32 mouse cellular contexts compared by ENCODE assay signal in genomic region chr1:189902413-189902812, GRCm38 (mm10). TPM values are rescaled to one million over a fixed set of nuclear protein-coding genes. Genes with fewer than 3 reads are reported as not detected.
DNase-seq lines count a peak whose midpoint lies in the region; ATAC-seq lines count a peak whose summit lies in the region.
"Had no signal": no experiment of that assay in that cellular context is flagged by ENCODE, and none has a peak within 500 bp of the region (broad histone marks: within the 10 kb centered on the region; RNA-seq: fewer than 3 reads in every experiment).

No protein-coding gene starts in this region.

- H3K4me3 ChIP-seq in embryonic facial prominence, embryonic 14.5 days (ENCODE audit: low read depth, low read length): no peak overlapping the region
- H3K4me3 ChIP-seq in embryonic facial prominence, embryonic 10.5 days: no peak overlapping the region
- no peak overlapping the region for H3K4me3 ChIP-seq in limb, embryonic 10.5 days
- H3K4me3 ChIP-seq in midbrain, embryonic 14.5 days (replicated peaks; ENCODE audit: low read depth, low read length): no peak overlapping the region
- H3K4me3 ChIP-seq: embryonic facial prominence, embryonic 12.5 days; erythroblast, embryonic 14.5 days; heart, embryonic 10.5 days; heart, embryonic 15.5 days; hindbrain, embryonic 12.5 days; limb, embryonic 13.5 days; lung, embryonic 15.5 days; myocyte; neural tube, embryonic 12.5 days had no signal

- DNase-seq in cerebellum, adult 11-12 months: peak; percentile 51
- DNase-seq in cerebellum, adult 8-10 months: no peak
- DNase-seq in embryonic facial prominence, embryonic 14.5 days (ENCODE audit: low spot score): no peak
- DNase-seq in embryonic facial prominence, embryonic 10.5 days (ENCODE audit: low spot score): no peak
- peak; percentile 34 to 35 for DNase-seq in cerebellum, postnatal 10 days
- peak; percentile 36 for DNase-seq in gastrocnemius, postnatal 14 days
- DNase-seq in limb, embryonic 10.5 days (ENCODE audit: low spot score): no peak
- no peak for DNase-seq in midbrain, embryonic 14.5 days
- DNase-seq: adrenal gland, adult 2 months; adrenal gland, postnatal 36 days; heart, adult 11 months; kidney, adult 9 months; kidney, postnatal 25 days; right cerebral cortex, adult 18-20 months; thymus, adult 18-20 months; thymus, postnatal 25 days had no signal

- H3K4me2 ChIP-seq in embryonic facial prominence, embryonic 14.5 days (ENCODE audit: low read depth, low read length): no peak overlapping the region
- no peak overlapping the region for H3K4me2 ChIP-seq in midbrain, embryonic 14.5 days (ENCODE audit: low read length)
- H3K4me2 ChIP-seq: embryonic facial prominence, embryonic 12.5 days; heart, embryonic 15.5 days; hindbrain, embryonic 12.5 days; limb, embryonic 13.5 days; liver, embryonic 11.5 days; lung, embryonic 15.5 days; midbrain, embryonic 11.5 days; neural tube, embryonic 12.5 days had no signal

- H3K36me3 ChIP-seq in embryonic facial prominence, embryonic 14.5 days (ENCODE audit: control insufficient read depth, insufficient read depth, low read length): peaks cover 11% of the 10 kb centered on the region; the same call in 1 of the 2 replicates
- peaks cover 53% of the 10 kb centered on the region for H3K36me3 ChIP-seq in embryonic facial prominence, embryonic 10.5 days (replicated peaks)
- peaks cover 51% of the 10 kb centered on the region for H3K36me3 ChIP-seq in limb, embryonic 10.5 days
- 0 out of 2 replicates have a peak, but pooled peaks cover 3% of the 10 kb centered on the region for H3K36me3 ChIP-seq in midbrain, embryonic 14.5 days (ENCODE audit: control insufficient read depth, insufficient read depth, low read length)
- H3K36me3 ChIP-seq: heart, embryonic 15.5 days; hindbrain, embryonic 12.5 days; neural tube, embryonic 12.5 days had no signal

- no peak overlapping the region for H3K27ac ChIP-seq in embryonic facial prominence, embryonic 14.5 days (replicated peaks; ENCODE audit: low read depth, low read length)
- no peak overlapping the region for H3K27ac ChIP-seq in embryonic facial prominence, embryonic 10.5 days (replicated peaks)
- no peak overlapping the region for H3K27ac ChIP-seq in limb, embryonic 10.5 days
- no peak overlapping the region for H3K27ac ChIP-seq in midbrain, embryonic 14.5 days (replicated peaks; ENCODE audit: low read depth, low read length)
- H3K27ac ChIP-seq: embryonic facial prominence, embryonic 12.5 days; heart, embryonic 10.5 days; heart, embryonic 15.5 days; hindbrain, embryonic 12.5 days; limb, embryonic 13.5 days; lung, embryonic 15.5 days; neural tube, embryonic 12.5 days; stomach, postnatal 0 days had no signal

- H3K9ac ChIP-seq in embryonic facial prominence, embryonic 14.5 days (ENCODE audit: low read depth, low read length): no peak overlapping the region
- H3K9ac ChIP-seq in midbrain, embryonic 14.5 days (replicated peaks; ENCODE audit: low read length): no peak overlapping the region
- H3K9ac ChIP-seq: embryonic facial prominence, embryonic 12.5 days; heart, embryonic 15.5 days; hindbrain, embryonic 12.5 days; limb, embryonic 13.5 days; lung, embryonic 15.5 days; neural tube, embryonic 12.5 days had no signal

- H3K4me1 ChIP-seq in embryonic facial prominence, embryonic 14.5 days (ENCODE audit: control insufficient read depth, insufficient read depth, low read length): no peaks in the 10 kb centered on the region
- H3K4me1 ChIP-seq in embryonic facial prominence, embryonic 10.5 days: peaks cover 19% of the 10 kb centered on the region
- peaks cover 13% of the 10 kb centered on the region for H3K4me1 ChIP-seq in limb, embryonic 10.5 days
- 0 out of 2 replicates have a peak, but pooled peaks cover 5% of the 10 kb centered on the region for H3K4me1 ChIP-seq in midbrain, embryonic 14.5 days (ENCODE audit: control insufficient read depth, insufficient read depth, low read length)
- H3K4me1 ChIP-seq: lung, embryonic 15.5 days; neural tube, embryonic 12.5 days had no signal

- no peaks in the 10 kb centered on the region for H3K27me3 ChIP-seq in embryonic facial prominence, embryonic 14.5 days (replicated peaks; ENCODE audit: control insufficient read depth, insufficient read depth, low read length)
- no peaks in the 10 kb centered on the region for H3K27me3 ChIP-seq in embryonic facial prominence, embryonic 10.5 days (replicated peaks; ENCODE audit: low read depth, poor library complexity, severe bottlenecking)
- no peaks in the 10 kb centered on the region for H3K27me3 ChIP-seq in limb, embryonic 10.5 days (ENCODE audit: low read depth, poor library complexity, severe bottlenecking)
- H3K27me3 ChIP-seq in midbrain, embryonic 14.5 days (ENCODE audit: control insufficient read depth, insufficient read depth, low read length): no peaks in the 10 kb centered on the region
- H3K27me3 ChIP-seq: CH12.LX; embryonic facial prominence, embryonic 12.5 days; heart, embryonic 15.5 days; hindbrain, embryonic 12.5 days; limb, embryonic 13.5 days; lung, embryonic 15.5 days; neural tube, embryonic 12.5 days had no signal

- ATAC-seq in embryonic facial prominence, embryonic 14.5 days (ENCODE audit: low read depth): peak; percentile 32; the same call in 1 of the 2 replicates
- no peak for ATAC-seq in midbrain, embryonic 14.5 days (ENCODE audit: low FRiP score, low TSS enrichment)
- ATAC-seq: activated CD4-positive, CD25-positive, alpha-beta regulatory T cell, adult 4 months; forebrain, embryonic 16.5 days; intestine, embryonic 16.5 days had no signal

- H3K9me3 ChIP-seq in embryonic facial prominence, embryonic 14.5 days (ENCODE audit: control insufficient read depth, low read length): no peaks in the 10 kb centered on the region
- H3K9me3 ChIP-seq in embryonic facial prominence, embryonic 10.5 days: no peaks in the 10 kb centered on the region
- no peaks in the 10 kb centered on the region for H3K9me3 ChIP-seq in limb, embryonic 10.5 days (replicated peaks)
- H3K9me3 ChIP-seq in midbrain, embryonic 14.5 days (ENCODE audit: control insufficient read depth, low read length): no peaks in the 10 kb centered on the region
- H3K9me3 ChIP-seq: embryonic facial prominence, embryonic 12.5 days; heart, embryonic 10.5 days; heart, embryonic 15.5 days; limb, embryonic 13.5 days; lung, embryonic 15.5 days; neural tube, embryonic 12.5 days had no signal

- intact Hi-C loops in gastrocnemius, postnatal 14 days (cut with DNase I; ENCODE audit: low total_unique reads): no loop called here

- 84% methylated on average over 9 of the region's 9 CpGs for WGBS in embryonic facial prominence, embryonic 14.5 days
- 93% methylated on average over 9 of the region's 9 CpGs for WGBS in embryonic facial prominence, embryonic 10.5 days
- WGBS in limb, embryonic 10.5 days: 94% methylated on average over 9 of the region's 9 CpGs
- 88% methylated on average over 9 of the region's 9 CpGs for WGBS in midbrain, embryonic 14.5 days

RNA-seq across cellular contexts. Expression of gene Smyd2, which starts 19.8 kb away (rescaled TPM):
- 97.4 and 104 TPM in 2 replicates for polyA plus RNA-seq in embryonic facial prominence, embryonic 14.5 days (2014; fragmentation: Nextera tagmentation; extraction: Ambion mirVana)
- 78.5 and 84.3 TPM in 2 replicates for polyA plus RNA-seq in embryonic facial prominence, embryonic 10.5 days (2016; fragmentation: Nextera tagmentation; extraction: Ambion mirVana)
- total RNA-seq in gastrocnemius, postnatal 14 days (2021): 100 to 1,000 TPM; 148 to 151 TPM
- polyA plus RNA-seq in limb, embryonic 10.5 days (2016; fragmentation: Nextera tagmentation; extraction: Ambion mirVana): 79.5 and 89.4 TPM in 2 replicates
- 63.9 and 69.5 TPM in 2 replicates for polyA plus RNA-seq in midbrain, embryonic 14.5 days (2014; fragmentation: Nextera tagmentation; extraction: Ambion mirVana)

Comparison
In these comparisons a context has a peak if more than half of its experiments do, and no peak if none do; other contexts are left out.
1. DNase-seq: peak in cerebellum, adult 11-12 months (single experiment), cerebellum, postnatal 10 days (2 of 2) and gastrocnemius, postnatal 14 days (single experiment); none in cerebellum, adult 8-10 months (single experiment), embryonic facial prominence, embryonic 14.5 days (single experiment), embryonic facial prominence, embryonic 10.5 days (single experiment), limb, embryonic 10.5 days (single experiment) and midbrain, embryonic 14.5 days (single experiment).